Mouse (Mus musculus) kidney, embryonic 14.5 days (tissue): ENCODE data around the gene Hexim2. TPM values are rescaled to one million over a fixed set of nuclear protein-coding genes. Genes with fewer than 3 reads are reported as not detected.

Source experiments
- ATAC-seq: fragments of 200-750 bp; cut with Nextera tagmentation; 2 replicates; pipeline ENCODE4 v1.8.0; 2017; ENCODE audit warnings: moderate number of reproducible peaks, mild to moderate bottlenecking, moderate TSS enrichment, moderate library complexity; ENCODE audit not compliant: low FRiP score, low TSS enrichment
- H3K27ac ChIP-seq: fragments of 300-500 bp; sonication (generic); 2 replicates; pipeline ENCODE4 v1.5.1; 2014; ENCODE audit warnings: low read depth, mild to moderate bottlenecking, low read length, moderate library complexity, mixed read lengths
- H3K27me3 ChIP-seq: fragments of 300-500 bp; sonication (generic); 2 replicates; pipeline ENCODE4 v1.6.1; 2014; ENCODE audit warnings: mild to moderate bottlenecking, low read length; ENCODE audit not compliant: control insufficient read depth, insufficient read depth
- H3K36me3 ChIP-seq: fragments of 300-500 bp; sonication (generic); 2 replicates; pipeline ENCODE4 v1.6.1; 2014; ENCODE audit warnings: low read length, mixed read lengths; ENCODE audit not compliant: control insufficient read depth, insufficient read depth
- H3K4me1 ChIP-seq: fragments of 300-500 bp; sonication (generic); 2 replicates; pipeline ENCODE4 v1.6.1; 2014; ENCODE audit warnings: low read length, mixed read lengths; ENCODE audit not compliant: control insufficient read depth, insufficient read depth
- H3K4me2 ChIP-seq: fragments of 300-500 bp; sonication (generic); replicated peaks from 2 replicates; pipeline ENCODE4 v1.6.1; 2014; ENCODE audit warnings: low read depth, mild to moderate bottlenecking, low read length
- H3K4me3 ChIP-seq: fragments of 300-500 bp; sonication (generic); 2 replicates; pipeline ENCODE4 v1.5.1; 2014; ENCODE audit warnings: mild to moderate bottlenecking, low read length
- H3K9ac ChIP-seq: fragments of 300-500 bp; sonication (generic); 2 replicates; pipeline ENCODE4 v1.6.1; 2014; ENCODE audit warnings: low read depth, mild to moderate bottlenecking, low read length, moderate library complexity
- H3K9me3 ChIP-seq: fragments of 300-500 bp; sonication (generic); 2 replicates; pipeline ENCODE4 v1.6.1; 2016; ENCODE audit warnings: low read length; ENCODE audit not compliant: control insufficient read depth
- WGBS: fragments of 180-500 bp; shearing (Covaris S2); extraction: QIAGEN DNeasy Blood & Tissue Kit; methylation state at CpG from one replicate; pipeline ENCODE4 v1.1.7; 2014; 5-methylcytosine and 5-hydroxymethylcytosine counted together
- polyA plus RNA-seq: library from polyadenylated mRNA; unstranded; fragments of >200 nt; fragmentation: Nextera tagmentation; extraction: Ambion mirVana; gene quantifications from 2 replicates; pipeline ENCODE4 v1.2.1, GENCODE M21; 2014

Hexim2 gene
- polyA plus RNA-seq, 1 experiment from 2014 or later: 10.3 TPM

- H3K9ac ChIP-seq: no peak overlapping the region
- no peaks in the 10 kb centered on the region for H3K9me3 ChIP-seq
- H3K27me3 ChIP-seq: no peaks in the 10 kb centered on the region
- H3K4me3 ChIP-seq: no peak overlapping the region
- no peak for ATAC-seq
- 86% methylated on average over 5 of the region's 5 CpGs for WGBS
- no peaks in the 10 kb centered on the region for H3K36me3 ChIP-seq
- H3K27ac ChIP-seq: no peak overlapping the region
- no peaks in the 10 kb centered on the region for H3K4me1 ChIP-seq
- no peak overlapping the region for H3K4me2 ChIP-seq
These were observed 29.9 kb downstream of the Hexim2 start for GRCm38 (mm10) chr11:103162132-103162531.

GRCm38 (mm10) chr11:103164391-103164790, 32.2 kb downstream of the Hexim2 start:
- Histone ChIP-seq H3K9ac (no peak overlapping the region), H3K4me2 (no peak overlapping the region)

GRCm38 (mm10) chr11:103168690-103169390, 36.6 kb downstream of the Hexim2 start:
- WGBS: 28% methylated on average over 9 of the region's 9 CpGs
- Histone ChIP-seq H3K36me3 (no peaks in the 10 kb centered on the region), H3K27ac (no peak overlapping the region), H3K4me2 (no peak overlapping the region), H3K27me3 (peaks cover 36% of the 10 kb centered on the region), H3K4me3 (no peak overlapping the region), H3K9me3 (no peaks in the 10 kb centered on the region), H3K4me1 (0 out of 2 replicates have a peak, but pooled peaks cover 9% of the 10 kb centered on the region), H3K9ac (no peak overlapping the region)
- no peak for ATAC-seq

More at GRCm38 (mm10) chr11:103164391-103164790, 32.2 kb downstream of the Hexim2 start:
- Histone ChIP-seq H3K4me1 (no peaks in the 10 kb centered on the region), H3K9me3 (no peaks in the 10 kb centered on the region), H3K4me3 (no peak overlapping the region), H3K27me3 (peaks cover 2% of the 10 kb centered on the region; the same call in 1 of the 2 replicates), H3K36me3 (no peaks in the 10 kb centered on the region), H3K27ac (no peak overlapping the region)
- no peak for ATAC-seq
- 36% methylated on average over 10 of the region's 10 CpGs for WGBS

GRCm38 (mm10) chr11:103169664-103170063, 37.4 kb downstream of the Hexim2 start:
- no peak for ATAC-seq
- H3K4me1 ChIP-seq: 0 out of 2 replicates have a peak, but pooled peaks cover 9% of the 10 kb centered on the region
- no peaks in the 10 kb centered on the region for H3K9me3 ChIP-seq
- no peak overlapping the region for H3K4me2 ChIP-seq
- no peak overlapping the region for H3K27ac ChIP-seq
- no peaks in the 10 kb centered on the region for H3K36me3 ChIP-seq
- no peak overlapping the region for H3K9ac ChIP-seq
- 84% methylated on average over 5 of the region's 5 CpGs for WGBS
- H3K27me3 ChIP-seq: peaks cover 36% of the 10 kb centered on the region
- no peak overlapping the region for H3K4me3 ChIP-seq

GRCm38 (mm10) chr11:103170111-103170493, 37.9 kb downstream of the Hexim2 start:
- Histone ChIP-seq H3K9me3 (no peaks in the 10 kb centered on the region), H3K36me3 (no peaks in the 10 kb centered on the region), H3K27ac (no peak overlapping the region), H3K4me2 (peak overlapping the region; percentile 99), H3K4me1 (0 out of 2 replicates have a peak, but pooled peaks cover 12% of the 10 kb centered on the region), H3K9ac (no peak overlapping the region), H3K4me3 (peak overlapping the region; percentile 63), H3K27me3 (peaks cover 36% of the 10 kb centered on the region)
- 50% methylated on average over 3 of the region's 3 CpGs for WGBS
- no peak for ATAC-seq

- H3K9me3 ChIP-seq: no peaks in the 10 kb centered on the region
- peak within 1 kb of the TSS; percentile 69 for H3K9ac ChIP-seq
- no peaks in the 10 kb centered on the region for H3K36me3 ChIP-seq
- H3K4me3 ChIP-seq: peak within 1 kb of the TSS; percentile 63
- peak within 1 kb of the TSS; percentile 4; the same call in 1 of the 2 replicates for H3K27ac ChIP-seq
- under 1% methylated on average over 64 of the region's 84 CpGs for WGBS
- peak; percentile 42; the same call in 1 of the 2 replicates for ATAC-seq
- peaks cover 36% of the 10 kb centered on the region for H3K27me3 ChIP-seq
- peaks cover 13% of the 10 kb centered on the region for H3K4me1 ChIP-seq
- H3K4me2 ChIP-seq: peak within 1 kb of the TSS; percentile 99
These were observed 38.5 kb downstream of the Hexim2 start, which contains the start of gene Fmnl1 for GRCm38 (mm10) chr11:103170494-103171285. Gene Fmnl1 (plus strand): TSS chr11:103171107.

GRCm38 (mm10) chr11:103171286-103171620, 39.0 kb downstream of the Hexim2 start:
- H3K4me3 ChIP-seq: peak overlapping the region; percentile 63
- WGBS: 2% methylated on average over 23 of the region's 23 CpGs
- no peak for ATAC-seq
- H3K9me3 ChIP-seq: no peaks in the 10 kb centered on the region
- peak overlapping the region; percentile 4; the same call in 1 of the 2 replicates for H3K27ac ChIP-seq
- peak overlapping the region; percentile 99 for H3K4me2 ChIP-seq
- H3K4me1 ChIP-seq: peaks cover 19% of the 10 kb centered on the region
- H3K36me3 ChIP-seq: no peaks in the 10 kb centered on the region
- peaks cover 36% of the 10 kb centered on the region for H3K27me3 ChIP-seq
- peak overlapping the region; percentile 69 for H3K9ac ChIP-seq

- WGBS: 22% methylated on average over 9 of the region's 9 CpGs
- no peak overlapping the region for H3K27ac ChIP-seq
- H3K4me3 ChIP-seq: peak overlapping the region; percentile 63
- H3K36me3 ChIP-seq: no peaks in the 10 kb centered on the region
- no peaks in the 10 kb centered on the region for H3K9me3 ChIP-seq
- no peak for ATAC-seq
- peaks cover 36% of the 10 kb centered on the region for H3K27me3 ChIP-seq
- H3K4me1 ChIP-seq: peaks cover 19% of the 10 kb centered on the region
- no peak overlapping the region for H3K9ac ChIP-seq
- peak overlapping the region; percentile 99 for H3K4me2 ChIP-seq
These were observed 39.6 kb downstream of the Hexim2 start for GRCm38 (mm10) chr11:103171703-103172391.
